In genomic region chr3:145017807-145018206, GRCm38 (mm10) we compare ENCODE assay signal across 46 mouse cellular contexts. TPM values are rescaled to one million over a fixed set of nuclear protein-coding genes. Genes with fewer than 3 reads are reported as not detected.
"Had no signal": no experiment of that assay in that cellular context is flagged by ENCODE, and none has a peak within 500 bp of the region (broad histone marks: within the 10 kb centered on the region; RNA-seq: fewer than 3 reads in every experiment).

No protein-coding gene starts in this region.

- H3K36me3 ChIP-seq: limb, embryonic 10.5 days; limb, embryonic 12.5 days; limb, embryonic 13.5 days; limb, embryonic 15.5 days; liver, embryonic 12.5 days; liver, embryonic 13.5 days; liver, embryonic 15.5 days; lung, embryonic 15.5 days; midbrain, embryonic 10.5 days; midbrain, embryonic 12.5 days; midbrain, embryonic 13.5 days; midbrain, embryonic 15.5 days had no signal

- H3K4me3 ChIP-seq: limb, embryonic 10.5 days; limb, embryonic 12.5 days; limb, embryonic 13.5 days; limb, embryonic 15.5 days; liver, embryonic 12.5 days; liver, embryonic 13.5 days; liver, embryonic 15.5 days; lung, embryonic 15.5 days; megakaryocyte, embryonic 14.5 days; midbrain, embryonic 10.5 days; midbrain, embryonic 12.5 days; midbrain, embryonic 13.5 days; midbrain, embryonic 15.5 days; myocyte had no signal

- H3K4me1 ChIP-seq: limb, embryonic 10.5 days; limb, embryonic 12.5 days; limb, embryonic 13.5 days; limb, embryonic 15.5 days; liver, embryonic 12.5 days; liver, embryonic 13.5 days; liver, embryonic 15.5 days; lung, embryonic 15.5 days; megakaryocyte, embryonic 14.5 days; midbrain, embryonic 10.5 days; midbrain, embryonic 12.5 days; midbrain, embryonic 13.5 days; midbrain, embryonic 15.5 days had no signal

- H3K9ac ChIP-seq: limb, embryonic 12.5 days; limb, embryonic 13.5 days; limb, embryonic 15.5 days; liver, embryonic 12.5 days; liver, embryonic 13.5 days; liver, embryonic 14.5 days; liver, embryonic 15.5 days; liver, postnatal 0 days; lung, embryonic 14.5 days; lung, embryonic 15.5 days; midbrain, embryonic 12.5 days; midbrain, embryonic 13.5 days; midbrain, embryonic 15.5 days had no signal

- H3K27ac ChIP-seq: limb, embryonic 10.5 days; limb, embryonic 12.5 days; limb, embryonic 13.5 days; limb, embryonic 15.5 days; liver, embryonic 12.5 days; liver, embryonic 13.5 days; liver, embryonic 14.5 days; liver, embryonic 15.5 days; lung, embryonic 15.5 days; macrophage; midbrain, embryonic 10.5 days; midbrain, embryonic 12.5 days; midbrain, embryonic 13.5 days; midbrain, embryonic 15.5 days had no signal

- H3K4me2 ChIP-seq: limb, embryonic 12.5 days; limb, embryonic 13.5 days; limb, embryonic 15.5 days; liver, embryonic 11.5 days; liver, embryonic 12.5 days; liver, embryonic 13.5 days; liver, embryonic 15.5 days; lung, embryonic 14.5 days; lung, embryonic 15.5 days; midbrain, embryonic 11.5 days; midbrain, embryonic 12.5 days; midbrain, embryonic 13.5 days; midbrain, embryonic 15.5 days had no signal

- DNase-seq: left cerebral cortex, postnatal 4 days; liver; liver, embryonic 13.5 days; liver, postnatal 0 days; lung, adult 18-20 months; lung, adult 2 months; lung, embryonic 14.5 days; lung, postnatal 10 days; lung, postnatal 14 days; lung, postnatal 36 days; lung, postnatal 4 days; midbrain, embryonic 14.5 days had no signal

- ATAC-seq: liver, embryonic 12.5 days; liver, postnatal 0 days; lung, postnatal 0 days; midbrain, embryonic 13.5 days; midbrain, embryonic 15.5 days; midbrain, embryonic 16.5 days had no signal

- H3K27me3 ChIP-seq: limb, embryonic 12.5 days; limb, embryonic 13.5 days; limb, embryonic 15.5 days; liver, embryonic 12.5 days; liver, embryonic 13.5 days; liver, embryonic 15.5 days; lung, embryonic 15.5 days; midbrain, embryonic 12.5 days; midbrain, embryonic 13.5 days; midbrain, embryonic 15.5 days had no signal

- H3K9me3 ChIP-seq: limb, embryonic 10.5 days; limb, embryonic 12.5 days; limb, embryonic 13.5 days; limb, embryonic 15.5 days; liver, embryonic 12.5 days; liver, embryonic 13.5 days; liver, embryonic 15.5 days; lung, embryonic 15.5 days; midbrain, embryonic 10.5 days; midbrain, embryonic 12.5 days; midbrain, embryonic 13.5 days; midbrain, embryonic 15.5 days had no signal

RNA-seq across cellular contexts. Expression of gene Clca1, which starts 14.8 kb away (rescaled TPM):
- total RNA-seq: left cerebral cortex, postnatal 10 days; left cerebral cortex, postnatal 14 days; left cerebral cortex, postnatal 25 days; left cerebral cortex, postnatal 36 days; left cerebral cortex, postnatal 4 days; liver, adult 2 months; megakaryocyte progenitor cell, adult 5-6 weeks; megakaryocyte, adult 5-6 weeks; megakaryocyte-erythroid progenitor cell, adult 5-6 weeks; midbrain, postnatal 0 days; monocyte, adult 5-6 weeks had no signal
- polyA plus RNA-seq: limb, embryonic 12.5 days; liver, embryonic 11.5 days; liver, embryonic 13.5 days; liver, embryonic 14.5 days; liver, postnatal 0 days; lung, embryonic 14.5 days; lung, embryonic 15.5 days; lung, embryonic 16.5 days; lung, postnatal 0 days; macrophage; midbrain, embryonic 10.5 days; midbrain, embryonic 11.5 days; midbrain, embryonic 12.5 days; midbrain, embryonic 13.5 days; midbrain, embryonic 14.5 days; midbrain, embryonic 15.5 days; midbrain, embryonic 16.5 days; midbrain, postnatal 0 days; neural tube, embryonic 11.5 days had no signal

RNA-seq across cellular contexts. Expression of gene Clca4a, which starts 43.0 kb away (rescaled TPM):
- total RNA-seq: left cerebral cortex, postnatal 14 days; left cerebral cortex, postnatal 25 days; left cerebral cortex, postnatal 36 days; left cerebral cortex, postnatal 4 days; liver, adult 2 months; megakaryocyte progenitor cell, adult 5-6 weeks; megakaryocyte, adult 5-6 weeks; megakaryocyte-erythroid progenitor cell, adult 5-6 weeks; midbrain, postnatal 0 days; monocyte, adult 5-6 weeks had no signal
- polyA plus RNA-seq: limb, embryonic 10.5 days; limb, embryonic 11.5 days; limb, embryonic 12.5 days; limb, embryonic 14.5 days; liver, adult 2 months; liver, embryonic 11.5 days; liver, embryonic 12.5 days; liver, embryonic 13.5 days; liver, embryonic 14.5 days; liver, embryonic 15.5 days; liver, embryonic 16.5 days; liver, postnatal 0 days; lung, adult 2 months; lung, embryonic 14.5 days; lung, embryonic 15.5 days; lung, embryonic 16.5 days; lung, postnatal 0 days; macrophage; midbrain, embryonic 10.5 days; midbrain, embryonic 11.5 days; midbrain, embryonic 12.5 days; midbrain, embryonic 13.5 days; midbrain, embryonic 14.5 days; midbrain, embryonic 16.5 days; neural tube, embryonic 11.5 days had no signal
